Mouse (Mus musculus): ENCODE results near the gene Arhgef16.
A peak's percentile ranks its signal among the peaks of the same experiment; 100 is the strongest.

Arhgef16 gene

GRCm38 (mm10) chr4:154293735-154294201, 7.7 kb downstream of the Arhgef16 start:
- DNase-seq (ENCODE audit: low read depth, low spot score): no peak

GRCm38 (mm10) chr4:154283671-154284070, 17.8 kb downstream of the Arhgef16 start:
- no peak for DNase-seq (ENCODE audit: low read depth, low spot score)

GRCm38 (mm10) chr4:154279481-154279880, 22.0 kb downstream of the Arhgef16 start:
- no peak for DNase-seq (ENCODE audit: low read depth, low spot score)

GRCm38 (mm10) chr4:154273000-154273399, 28.5 kb downstream of the Arhgef16 start:
- peak; percentile 19 for DNase-seq (ENCODE audit: low read depth, low spot score)

- no peak for DNase-seq (ENCODE audit: low read depth, low spot score)
Measured at GRCm38 (mm10) chr4:154269520-154269919, 32.0 kb downstream of the Arhgef16 start.

GRCm38 (mm10) chr4:154267511-154267910, 34.0 kb downstream of the Arhgef16 start:
- no peak for DNase-seq (ENCODE audit: low read depth, low spot score)

- no peak for DNase-seq (ENCODE audit: low read depth, low spot score)
Measured at GRCm38 (mm10) chr4:154262071-154262470, 39.4 kb downstream of the Arhgef16 start.

- DNase-seq (ENCODE audit: low read depth, low spot score): no peak
Measured at GRCm38 (mm10) chr4:154260755-154261154, 40.7 kb downstream of the Arhgef16 start.

- no peak for DNase-seq (ENCODE audit: low read depth, low spot score)
Measured at GRCm38 (mm10) chr4:154252537-154253255, 48.8 kb downstream of the Arhgef16 start.

GRCm38 (mm10) chr4:154249316-154249715, 52.2 kb downstream of the Arhgef16 start:
- DNase-seq (ENCODE audit: low read depth, low spot score): no peak

- no peak for DNase-seq (ENCODE audit: low read depth, low spot score)
Measured at GRCm38 (mm10) chr4:154248092-154248805, 53.2 kb downstream of the Arhgef16 start.

GRCm38 (mm10) chr4:154247207-154248091, 54.0 kb downstream of the Arhgef16 start:
- no peak for DNase-seq (ENCODE audit: low read depth, low spot score)

- DNase-seq (ENCODE audit: low read depth, low spot score): peak; percentile 18
Measured at GRCm38 (mm10) chr4:154246115-154247040, 55.1 kb downstream of the Arhgef16 start.

- no peak for DNase-seq (ENCODE audit: low read depth, low spot score)
Measured at GRCm38 (mm10) chr4:154245342-154245741, 56.1 kb downstream of the Arhgef16 start.

GRCm38 (mm10) chr4:154240608-154241007, 60.9 kb downstream of the Arhgef16 start:
- DNase-seq (ENCODE audit: low read depth, low spot score): no peak

- no peak for DNase-seq (ENCODE audit: low read depth, low spot score)
Measured at GRCm38 (mm10) chr4:154239199-154239598, 62.3 kb downstream of the Arhgef16 start.

GRCm38 (mm10) chr4:154237306-154237705, 64.2 kb downstream of the Arhgef16 start:
- DNase-seq (ENCODE audit: low read depth, low spot score): no peak

GRCm38 (mm10) chr4:154236893-154237292, 64.6 kb downstream of the Arhgef16 start:
- DNase-seq (ENCODE audit: low read depth, low spot score): no peak

GRCm38 (mm10) chr4:154236001-154236400, 65.5 kb downstream of the Arhgef16 start:
- no peak for DNase-seq (ENCODE audit: low read depth, low spot score)

GRCm38 (mm10) chr4:154232295-154232694, 69.2 kb downstream of the Arhgef16 start:
- DNase-seq (ENCODE audit: low read depth, low spot score): no peak

- DNase-seq (ENCODE audit: low read depth, low spot score): no peak
Measured at GRCm38 (mm10) chr4:154231380-154231779, 70.1 kb downstream of the Arhgef16 start.

Measured in CD4-positive helper T cell, adult 2 months (primary cell).